Mouse (Mus musculus): Measurements from ENCODE around the gene Slfn9.

DNA sequence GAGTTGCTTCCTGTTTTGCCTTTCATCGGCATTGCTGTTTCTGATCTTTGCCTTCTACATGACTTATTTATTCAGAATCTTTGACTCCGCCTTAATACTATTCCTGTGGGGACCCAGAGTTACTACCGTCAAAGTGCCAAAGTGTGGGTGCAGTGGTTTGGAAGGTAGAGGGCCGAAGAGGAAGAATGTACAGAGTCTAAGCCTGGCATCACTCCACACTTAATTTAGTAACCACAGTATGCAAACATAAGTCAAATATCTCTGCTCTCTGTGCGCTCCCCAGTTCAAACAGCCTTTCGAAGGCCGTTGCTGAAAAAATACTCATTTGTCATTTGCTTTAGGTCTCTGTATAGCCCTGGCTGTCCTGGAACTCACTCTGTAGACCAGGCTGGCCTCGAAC is 29.4 kb downstream of the Slfn9 start:
- no peak for TF ChIP-seq FOSL1 (IDR thresholded peaks at IDR 0.05; ENCODE audit: insufficient read depth, low read length, poor library complexity, severe bottlenecking)
- no peak for TF ChIP-seq CTCF (IDR thresholded peaks at IDR 0.05; ENCODE audit: control insufficient read depth, insufficient read depth, insufficient read length)
- TF ChIP-seq USF1 (IDR thresholded peaks at IDR 0.05; ENCODE audit: low read depth): no peak
- no peak for TF ChIP-seq MAX (IDR thresholded peaks at IDR 0.05)
- no peak for TF ChIP-seq CEBPB (IDR thresholded peaks at IDR 0.05; ENCODE audit: low read depth)

Measured in C2C12 (cell line).